Mouse (Mus musculus): ENCODE results near the gene Mast4. TPM values are rescaled to one million over a fixed set of nuclear protein-coding genes. Genes with fewer than 3 reads are reported as not detected.

Mast4 gene
- polyA plus RNA-seq, 1 experiment from 2014 or later: 31.0 TPM

DNA sequence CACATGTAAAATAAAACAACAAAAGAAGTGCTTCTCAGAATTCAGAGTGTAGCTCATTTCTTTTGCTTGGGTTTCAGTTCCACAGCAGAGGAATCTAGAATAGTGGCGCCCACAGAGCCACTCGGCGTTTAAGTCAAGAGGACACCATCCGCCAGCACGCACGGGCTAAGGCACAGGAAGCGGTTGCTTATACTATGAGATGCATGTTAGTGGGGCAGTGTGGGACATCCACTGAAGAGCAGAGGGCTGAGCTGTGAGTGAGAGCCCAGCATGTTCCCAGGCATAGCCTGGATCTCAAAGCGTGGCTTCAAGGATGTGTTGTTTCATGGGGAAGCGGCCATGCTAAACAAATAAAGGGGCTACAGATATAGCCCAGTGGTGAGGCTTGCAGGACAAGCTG is 214.6 kb downstream of the Mast4 start:
- no peak for ATAC-seq (ENCODE audit: low FRiP score, low TSS enrichment)
- WGBS: 88% methylated on average over 9 of the region's 9 CpGs
- H3K9ac ChIP-seq (ENCODE audit: low read depth, low read length): no peak overlapping the region

DNA sequence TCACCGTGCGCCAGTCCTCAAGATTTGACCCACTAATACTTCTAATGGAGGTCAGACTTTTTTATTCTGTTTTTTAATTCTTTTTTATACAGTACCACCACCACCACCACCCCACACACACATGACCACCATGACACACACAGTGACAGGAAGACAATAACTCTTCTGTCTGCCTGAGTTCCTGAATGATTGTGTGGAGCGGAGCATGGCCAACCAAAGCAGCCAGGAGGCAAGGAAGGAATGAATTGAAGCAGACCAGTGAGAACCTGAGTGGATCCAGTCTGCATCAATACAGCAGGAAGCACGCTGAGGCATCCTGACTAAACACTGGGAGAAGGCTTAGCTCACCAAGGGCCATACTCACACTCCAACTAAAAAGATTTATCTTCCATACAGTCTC is 219.2 kb downstream of the Mast4 start:
- H3K4me2 ChIP-seq (replicated peaks; ENCODE audit: low read depth, low read length): no peak overlapping the region
- H3K9me3 ChIP-seq (ENCODE audit: control insufficient read depth, low read length): no peaks in the 10 kb centered on the region
- no peak overlapping the region for H3K9ac ChIP-seq (ENCODE audit: low read depth, low read length)
- H3K4me1 ChIP-seq (ENCODE audit: control insufficient read depth, insufficient read depth, low read length): peaks cover 12% of the 10 kb centered on the region; the same call in 1 of the 2 replicates
- ATAC-seq (ENCODE audit: low FRiP score, low TSS enrichment): peak; percentile 29; the same call in 1 of the 2 replicates
- no peak overlapping the region for H3K27ac ChIP-seq (ENCODE audit: low read depth, low read length)
- no peak overlapping the region for H3K4me3 ChIP-seq (ENCODE audit: low read length)
- no peaks in the 10 kb centered on the region for H3K27me3 ChIP-seq (ENCODE audit: control insufficient read depth, insufficient read depth, low read length)
- WGBS: 83% methylated on average over 4 of the region's 4 CpGs
- no peaks in the 10 kb centered on the region for H3K36me3 ChIP-seq (ENCODE audit: control insufficient read depth, insufficient read depth, low read length)

More for the DNA sequence above, 214.6 kb downstream of the Mast4 start:
- no peaks in the 10 kb centered on the region for H3K9me3 ChIP-seq (ENCODE audit: control insufficient read depth, low read length)
- H3K4me3 ChIP-seq (ENCODE audit: low read length): no peak overlapping the region
- H3K4me1 ChIP-seq (ENCODE audit: control insufficient read depth, insufficient read depth, low read length): no peaks in the 10 kb centered on the region
- no peak overlapping the region for H3K27ac ChIP-seq (ENCODE audit: low read depth, low read length)
- H3K27me3 ChIP-seq (ENCODE audit: control insufficient read depth, insufficient read depth, low read length): no peaks in the 10 kb centered on the region
- no peak overlapping the region for H3K4me2 ChIP-seq (replicated peaks; ENCODE audit: low read depth, low read length)
- H3K36me3 ChIP-seq (ENCODE audit: control insufficient read depth, insufficient read depth, low read length): no peaks in the 10 kb centered on the region

DNA sequence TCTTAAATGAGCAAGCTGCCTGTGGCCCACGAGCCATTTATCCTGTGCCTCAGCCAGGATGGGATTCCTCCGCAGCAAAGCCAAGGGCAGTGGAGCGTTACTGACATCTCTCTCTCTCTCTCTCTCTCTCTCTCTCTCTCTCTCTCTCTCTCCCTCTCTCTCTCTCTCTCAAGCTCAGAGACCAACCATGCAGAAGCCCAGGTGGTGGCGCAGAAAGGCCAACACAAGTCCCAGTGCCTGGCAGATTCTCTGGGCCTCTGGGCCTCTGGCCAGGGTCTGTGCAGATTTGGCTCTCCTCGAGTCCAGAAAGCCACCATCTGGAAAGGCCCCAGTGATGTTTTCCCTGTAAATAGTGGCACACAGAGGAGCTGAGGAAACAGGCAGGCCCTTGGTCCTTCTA is 220.0 kb downstream of the Mast4 start:
- H3K9ac ChIP-seq (ENCODE audit: low read depth, low read length): no peak overlapping the region
- H3K9me3 ChIP-seq (ENCODE audit: control insufficient read depth, low read length): no peaks in the 10 kb centered on the region
- H3K27ac ChIP-seq (ENCODE audit: low read depth, low read length): no peak overlapping the region
- no peaks in the 10 kb centered on the region for H3K27me3 ChIP-seq (ENCODE audit: control insufficient read depth, insufficient read depth, low read length)
- WGBS: 30% methylated on average over 5 of the region's 5 CpGs
- H3K4me1 ChIP-seq (ENCODE audit: control insufficient read depth, insufficient read depth, low read length): peaks cover 12% of the 10 kb centered on the region; the same call in 1 of the 2 replicates
- H3K4me3 ChIP-seq (ENCODE audit: low read length): no peak overlapping the region
- ATAC-seq (ENCODE audit: low FRiP score, low TSS enrichment): peak; percentile 33; the same call in 1 of the 2 replicates
- no peak overlapping the region for H3K4me2 ChIP-seq (replicated peaks; ENCODE audit: low read depth, low read length)
- no peaks in the 10 kb centered on the region for H3K36me3 ChIP-seq (ENCODE audit: control insufficient read depth, insufficient read depth, low read length)

DNA sequence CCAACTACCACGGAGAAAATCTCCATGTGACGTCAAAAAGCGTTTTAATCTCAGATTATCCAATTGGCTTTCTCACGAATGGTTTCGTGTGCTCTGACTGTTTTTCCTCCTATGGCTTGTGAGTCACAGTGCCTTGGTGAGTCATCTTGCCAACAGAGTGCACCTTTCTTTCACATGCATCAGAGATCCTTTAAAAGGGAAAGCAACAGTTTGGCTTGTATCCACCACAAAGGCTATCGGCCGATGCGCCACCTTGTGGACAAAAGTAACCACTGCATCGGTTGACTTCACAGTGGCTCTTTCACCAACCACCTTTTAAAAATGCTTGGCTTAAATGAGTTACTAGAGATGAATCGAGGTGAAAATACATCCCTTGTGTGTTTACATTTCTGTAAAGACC is 224.4 kb downstream of the Mast4 start:
- H3K36me3 ChIP-seq (ENCODE audit: control insufficient read depth, insufficient read depth, low read length): no peaks in the 10 kb centered on the region
- no peak overlapping the region for H3K4me3 ChIP-seq (ENCODE audit: low read length)
- 29% methylated on average over 10 of the region's 10 CpGs for WGBS
- no peak overlapping the region for H3K4me2 ChIP-seq (replicated peaks; ENCODE audit: low read depth, low read length)
- ATAC-seq (ENCODE audit: low FRiP score, low TSS enrichment): no peak
- peaks cover 12% of the 10 kb centered on the region; the same call in 1 of the 2 replicates for H3K4me1 ChIP-seq (ENCODE audit: control insufficient read depth, insufficient read depth, low read length)
- no peak overlapping the region for H3K27ac ChIP-seq (ENCODE audit: low read depth, low read length)
- H3K9ac ChIP-seq (ENCODE audit: low read depth, low read length): no peak overlapping the region
- H3K9me3 ChIP-seq (ENCODE audit: control insufficient read depth, low read length): no peaks in the 10 kb centered on the region
- no peaks in the 10 kb centered on the region for H3K27me3 ChIP-seq (ENCODE audit: control insufficient read depth, insufficient read depth, low read length)

DNA sequence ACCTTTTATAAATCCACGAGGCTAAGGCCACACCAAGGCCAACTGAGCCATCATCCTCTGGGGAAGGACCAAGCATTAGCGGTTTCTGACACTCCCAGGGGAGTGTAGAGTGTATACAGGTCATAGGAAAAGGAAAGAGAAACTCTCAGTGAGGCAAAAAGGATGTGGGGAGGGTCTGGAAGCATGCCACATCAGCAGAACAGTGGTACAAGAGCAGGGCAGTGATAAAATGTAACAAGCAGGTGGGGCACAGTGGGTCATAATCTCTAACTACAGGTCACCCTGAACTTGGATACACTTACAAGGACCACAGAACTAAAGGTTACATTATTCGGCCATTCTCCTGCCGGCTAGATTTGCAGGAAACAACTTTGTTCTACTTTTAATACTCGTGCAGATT is 226.9 kb downstream of the Mast4 start:
- no peak overlapping the region for H3K4me3 ChIP-seq (ENCODE audit: low read length)
- H3K36me3 ChIP-seq (ENCODE audit: control insufficient read depth, insufficient read depth, low read length): no peaks in the 10 kb centered on the region
- no peaks in the 10 kb centered on the region for H3K9me3 ChIP-seq (ENCODE audit: control insufficient read depth, low read length)
- no peak for ATAC-seq (ENCODE audit: low FRiP score, low TSS enrichment)
- H3K27me3 ChIP-seq (ENCODE audit: control insufficient read depth, insufficient read depth, low read length): no peaks in the 10 kb centered on the region
- peaks cover 12% of the 10 kb centered on the region; the same call in 1 of the 2 replicates for H3K4me1 ChIP-seq (ENCODE audit: control insufficient read depth, insufficient read depth, low read length)
- H3K9ac ChIP-seq (ENCODE audit: low read depth, low read length): no peak overlapping the region
- WGBS: 82% methylated on average over 5 of the region's 5 CpGs
- no peak overlapping the region for H3K27ac ChIP-seq (ENCODE audit: low read depth, low read length)
- H3K4me2 ChIP-seq (replicated peaks; ENCODE audit: low read depth, low read length): no peak overlapping the region

DNA sequence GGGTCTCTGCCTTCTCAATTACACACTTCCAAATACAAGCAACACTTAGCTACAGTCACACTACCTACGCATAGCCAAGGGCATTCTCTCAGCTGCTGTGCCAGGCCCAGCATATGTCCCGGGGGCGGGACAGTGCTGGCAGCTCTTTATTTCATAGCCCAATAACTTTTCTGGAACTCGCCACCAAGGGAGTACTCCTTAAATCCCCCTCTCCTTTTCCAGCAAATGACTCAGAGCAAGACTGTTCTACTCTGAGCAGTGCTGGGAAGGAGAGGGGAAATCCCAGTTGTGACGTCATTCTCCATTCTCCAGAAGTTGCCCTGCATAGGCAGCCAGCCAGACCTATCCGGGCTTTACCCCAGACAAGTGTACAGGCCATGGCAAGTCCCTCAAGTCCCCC is 231.7 kb downstream of the Mast4 start:
- no peaks in the 10 kb centered on the region for H3K36me3 ChIP-seq (ENCODE audit: control insufficient read depth, insufficient read depth, low read length)
- ATAC-seq (ENCODE audit: low FRiP score, low TSS enrichment): peak; percentile 43; the same call in 1 of the 2 replicates
- H3K27ac ChIP-seq (ENCODE audit: low read depth, low read length): no peak overlapping the region
- H3K4me2 ChIP-seq (replicated peaks; ENCODE audit: low read depth, low read length): no peak overlapping the region
- H3K4me1 ChIP-seq (ENCODE audit: control insufficient read depth, insufficient read depth, low read length): no peaks in the 10 kb centered on the region
- no peak overlapping the region for H3K9ac ChIP-seq (ENCODE audit: low read depth, low read length)
- no peaks in the 10 kb centered on the region for H3K9me3 ChIP-seq (ENCODE audit: control insufficient read depth, low read length)
- WGBS: 64% methylated on average over 6 of the region's 6 CpGs
- H3K27me3 ChIP-seq (ENCODE audit: control insufficient read depth, insufficient read depth, low read length): 0 out of 2 replicates have a peak, but pooled peaks cover 7% of the 10 kb centered on the region
- no peak overlapping the region for H3K4me3 ChIP-seq (ENCODE audit: low read length)

DNA sequence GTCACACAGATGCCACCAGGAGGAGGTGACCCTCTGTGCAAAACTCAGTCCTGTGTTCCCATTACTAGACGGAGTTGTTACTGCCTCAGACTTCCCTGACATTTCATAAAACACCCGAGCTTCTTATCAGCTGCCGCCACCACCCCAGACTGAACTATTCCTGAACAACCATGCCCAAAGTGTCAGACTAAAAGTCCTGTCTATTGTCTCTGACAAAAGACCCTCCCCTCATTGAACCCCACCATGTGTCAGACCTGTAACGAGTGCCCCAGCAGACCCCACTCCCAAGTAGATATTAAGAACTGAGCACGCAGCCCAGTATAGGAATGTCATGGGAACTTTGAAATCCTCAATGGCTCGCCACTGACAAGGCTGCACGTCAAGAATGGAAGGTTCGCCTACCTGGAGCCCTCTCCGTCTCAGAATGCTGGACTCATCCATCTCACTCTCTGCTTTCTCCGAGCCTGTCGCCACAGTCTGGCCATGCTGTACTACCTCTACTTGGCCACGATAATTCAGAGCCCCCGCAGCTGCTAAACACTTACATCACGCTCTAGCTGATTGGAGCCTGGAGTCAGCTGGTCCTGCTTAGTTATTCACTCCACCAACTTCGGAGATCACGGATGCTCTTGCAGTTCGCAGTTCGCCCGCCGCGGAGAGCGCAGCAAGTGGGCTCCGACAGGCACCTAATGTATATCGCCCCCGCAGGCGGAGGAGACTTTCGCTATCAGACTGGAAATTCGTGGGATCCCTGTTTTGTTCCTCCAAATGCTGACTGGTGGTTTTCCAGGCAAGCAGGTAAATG is 237.7 kb downstream of the Mast4 start:
- peak overlapping the region; percentile 40 for H3K9ac ChIP-seq (ENCODE audit: low read depth, low read length)
- 5% methylated on average over 28 of the region's 28 CpGs for WGBS
- H3K27ac ChIP-seq (ENCODE audit: low read depth, low read length): no peak overlapping the region
- H3K4me2 ChIP-seq (replicated peaks; ENCODE audit: low read depth, low read length): peak overlapping the region; percentile 85
- peak; percentile 85 for ATAC-seq (ENCODE audit: low FRiP score, low TSS enrichment)
- H3K27me3 ChIP-seq (ENCODE audit: control insufficient read depth, insufficient read depth, low read length): 0 out of 2 replicates have a peak, but pooled peaks cover 13% of the 10 kb centered on the region
- no peaks in the 10 kb centered on the region for H3K36me3 ChIP-seq (ENCODE audit: control insufficient read depth, insufficient read depth, low read length)
- peak overlapping the region; percentile 46 for H3K4me3 ChIP-seq (ENCODE audit: low read length)
- H3K9me3 ChIP-seq (ENCODE audit: control insufficient read depth, low read length): no peaks in the 10 kb centered on the region
- H3K4me1 ChIP-seq (ENCODE audit: control insufficient read depth, insufficient read depth, low read length): peaks cover 5% of the 10 kb centered on the region; the same call in 1 of the 2 replicates

DNA sequence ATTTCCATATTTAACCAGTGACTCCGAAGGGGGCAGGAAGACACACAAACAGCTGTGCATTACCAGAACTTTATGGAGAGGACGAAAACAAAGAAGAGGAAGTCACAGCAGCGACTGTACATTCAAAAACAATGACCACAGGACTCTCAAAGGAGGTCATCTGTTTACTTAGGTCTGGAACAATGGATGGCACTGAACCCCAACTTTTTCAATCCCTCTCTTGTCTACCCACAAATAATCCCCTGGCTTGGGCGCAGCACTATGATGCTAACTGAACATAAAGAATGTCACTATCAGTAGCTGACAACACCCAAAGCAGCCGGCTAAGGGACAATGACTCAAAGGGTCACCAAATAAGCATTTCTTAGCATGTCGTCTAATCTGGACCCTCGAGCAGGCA is 238.8 kb downstream of the Mast4 start:
- ATAC-seq (ENCODE audit: low FRiP score, low TSS enrichment): no peak
- Histone ChIP-seq H3K36me3 (ENCODE audit: control insufficient read depth, insufficient read depth, low read length) (no peaks in the 10 kb centered on the region), H3K27me3 (ENCODE audit: control insufficient read depth, insufficient read depth, low read length) (0 out of 2 replicates have a peak, but pooled peaks cover 13% of the 10 kb centered on the region), H3K9ac (ENCODE audit: low read depth, low read length) (no peak overlapping the region), H3K27ac (ENCODE audit: low read depth, low read length) (no peak overlapping the region), H3K4me3 (ENCODE audit: low read length) (no peak overlapping the region; the same call in 1 of the 2 replicates), H3K9me3 (ENCODE audit: control insufficient read depth, low read length) (no peaks in the 10 kb centered on the region), H3K4me1 (ENCODE audit: control insufficient read depth, insufficient read depth, low read length) (peaks cover 5% of the 10 kb centered on the region; the same call in 1 of the 2 replicates), H3K4me2 (replicated peaks; ENCODE audit: low read depth, low read length) (no peak overlapping the region)
- 64% methylated on average over 7 of the region's 7 CpGs for WGBS

DNA sequence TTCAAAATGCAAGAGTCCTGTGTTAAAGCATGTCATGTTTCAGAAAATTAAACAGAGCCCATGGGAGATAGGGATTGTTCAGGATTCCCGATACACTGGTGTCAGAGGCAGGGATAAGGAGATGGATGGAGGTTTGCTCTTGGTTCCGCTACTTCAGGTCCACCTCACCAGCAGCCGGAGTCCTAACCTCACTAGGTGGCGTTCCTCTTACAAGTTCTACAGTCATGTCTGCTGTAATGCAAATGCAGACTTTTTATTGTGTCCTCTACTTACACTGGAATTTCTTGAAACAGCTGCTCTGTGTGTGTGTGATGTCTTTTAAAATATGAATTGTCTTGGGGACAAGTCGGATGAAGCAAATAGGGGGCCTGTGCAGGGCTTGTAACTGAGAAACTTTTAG is 239.7 kb downstream of the Mast4 start:
- Histone ChIP-seq H3K36me3 (ENCODE audit: control insufficient read depth, insufficient read depth, low read length) (no peaks in the 10 kb centered on the region), H3K9me3 (ENCODE audit: control insufficient read depth, low read length) (no peaks in the 10 kb centered on the region), H3K4me2 (replicated peaks; ENCODE audit: low read depth, low read length) (no peak overlapping the region), H3K27ac (ENCODE audit: low read depth, low read length) (no peak overlapping the region), H3K27me3 (ENCODE audit: control insufficient read depth, insufficient read depth, low read length) (0 out of 2 replicates have a peak, but pooled peaks cover 13% of the 10 kb centered on the region), H3K4me3 (ENCODE audit: low read length) (no peak overlapping the region), H3K9ac (ENCODE audit: low read depth, low read length) (no peak overlapping the region), H3K4me1 (ENCODE audit: control insufficient read depth, insufficient read depth, low read length) (peaks cover 5% of the 10 kb centered on the region; the same call in 1 of the 2 replicates)
- WGBS: 71% methylated on average over 5 of the region's 5 CpGs
- ATAC-seq (ENCODE audit: low FRiP score, low TSS enrichment): no peak
